Mouse (Mus musculus): ENCODE measurements around the gene Gm11084.
"Not testable (repeated sequence)": the region's sequence is repeated elsewhere in the genome, so short reads cannot be mapped to it uniquely, and the experiment has no call there.

Gene Gm11084

GRCm38 (mm10) chr2:72986616-72987015, at the start of gene Gm11084:
TSS of gene Gm11084 (minus strand) at chr2:72986716.
- DNase-seq = no peak

GRCm38 (mm10) chr2:73031061-73032055, 44.8 kb upstream of the Gm11084 start:
- DNase-seq = no peak

GRCm38 (mm10) chr2:73029846-73030245, 43.3 kb upstream of the Gm11084 start:
- no peak for DNase-seq

GRCm38 (mm10) chr2:73028019-73028418, 41.5 kb upstream of the Gm11084 start:
- no peak for DNase-seq

DNA sequence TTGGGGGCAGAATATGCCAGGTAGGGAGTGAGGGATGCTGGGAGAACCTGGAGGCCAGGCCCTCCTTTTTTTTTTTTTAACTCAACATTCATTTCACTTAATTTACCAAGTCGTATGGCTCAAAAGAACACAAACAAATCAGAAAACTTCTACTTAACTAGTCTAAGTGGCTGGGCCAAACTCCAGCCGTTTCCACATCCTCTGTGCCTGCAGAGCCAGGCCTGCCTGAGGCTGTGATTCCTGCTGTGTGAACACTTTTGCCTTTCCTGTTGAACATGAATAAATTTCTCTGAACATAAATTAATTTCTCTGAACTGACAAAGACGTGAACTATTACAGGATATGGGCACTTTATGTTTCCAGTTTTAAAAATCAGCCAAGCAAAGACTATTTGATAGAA, 40.6 kb upstream of the Gm11084 start:
- no peak for DNase-seq

DNA sequence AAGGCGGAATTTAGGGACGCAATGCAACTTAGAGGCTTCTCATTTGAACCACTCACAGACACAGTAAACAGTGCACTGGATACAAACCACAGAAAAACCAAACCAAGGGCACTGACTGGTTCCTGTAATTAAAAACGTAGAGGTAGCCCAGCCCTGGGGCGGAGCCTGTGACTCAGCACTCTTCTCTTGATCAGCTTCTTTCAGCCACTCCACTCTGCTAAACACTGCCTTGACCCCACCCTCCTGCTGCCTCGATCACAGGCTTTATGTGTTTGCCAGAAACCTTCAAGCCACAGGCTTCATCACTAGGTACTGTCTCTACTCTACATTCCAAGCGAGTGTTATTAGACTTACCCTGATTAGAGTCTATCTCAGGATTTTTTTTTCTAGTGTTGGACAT, 37.3 kb upstream of the Gm11084 start:
- no peak for DNase-seq

DNA sequence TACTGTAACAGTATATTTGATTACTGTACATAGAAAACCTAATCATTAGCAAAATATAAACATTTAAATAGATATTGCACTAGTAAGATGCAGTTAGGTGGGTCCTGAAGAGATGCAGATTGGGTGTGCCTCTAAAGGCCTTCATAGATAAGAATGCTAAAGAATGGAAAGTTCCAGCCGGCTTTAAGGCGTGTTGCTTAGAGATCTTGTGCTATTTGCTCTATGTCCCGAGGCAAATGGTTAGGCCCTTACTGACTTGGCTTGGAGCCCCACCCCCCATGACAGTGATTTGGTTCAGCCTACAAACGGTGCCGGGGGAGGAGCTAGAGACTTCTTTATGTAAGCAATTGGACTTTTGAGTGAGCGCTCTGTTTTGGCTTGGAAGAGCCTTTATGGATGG, 34.5 kb upstream of the Gm11084 start:
- DNase-seq = no peak

GRCm38 (mm10) chr2:73019371-73020146, 33.0 kb upstream of the Gm11084 start:
- peak; percentile 79 for DNase-seq

- not testable (repeated sequence) for DNase-seq
These were observed 27.5 kb upstream of the Gm11084 start for GRCm38 (mm10) chr2:73014063-73014462.

GRCm38 (mm10) chr2:73012636-73013035, 26.1 kb upstream of the Gm11084 start:
- peak; percentile 56 for DNase-seq

DNA sequence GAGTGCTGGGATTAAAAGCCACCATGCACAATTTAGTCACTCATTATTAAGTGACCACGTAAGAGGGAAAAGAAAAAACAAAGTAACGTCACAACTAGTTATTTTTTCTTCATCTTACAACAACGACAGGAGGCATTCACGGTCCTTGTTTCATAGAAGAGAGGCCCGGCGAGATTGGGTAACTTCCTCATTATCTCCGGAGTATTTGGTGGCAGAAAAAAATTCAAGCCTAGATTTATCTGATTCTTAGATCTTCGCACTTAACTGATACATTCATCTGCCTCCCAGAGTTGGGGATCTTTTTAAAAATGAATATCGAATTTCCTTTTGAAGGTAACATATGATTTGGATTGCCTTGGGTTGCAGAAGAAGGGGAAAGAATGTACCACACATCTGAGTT, 21.0 kb upstream of the Gm11084 start:
- no peak for DNase-seq

DNA sequence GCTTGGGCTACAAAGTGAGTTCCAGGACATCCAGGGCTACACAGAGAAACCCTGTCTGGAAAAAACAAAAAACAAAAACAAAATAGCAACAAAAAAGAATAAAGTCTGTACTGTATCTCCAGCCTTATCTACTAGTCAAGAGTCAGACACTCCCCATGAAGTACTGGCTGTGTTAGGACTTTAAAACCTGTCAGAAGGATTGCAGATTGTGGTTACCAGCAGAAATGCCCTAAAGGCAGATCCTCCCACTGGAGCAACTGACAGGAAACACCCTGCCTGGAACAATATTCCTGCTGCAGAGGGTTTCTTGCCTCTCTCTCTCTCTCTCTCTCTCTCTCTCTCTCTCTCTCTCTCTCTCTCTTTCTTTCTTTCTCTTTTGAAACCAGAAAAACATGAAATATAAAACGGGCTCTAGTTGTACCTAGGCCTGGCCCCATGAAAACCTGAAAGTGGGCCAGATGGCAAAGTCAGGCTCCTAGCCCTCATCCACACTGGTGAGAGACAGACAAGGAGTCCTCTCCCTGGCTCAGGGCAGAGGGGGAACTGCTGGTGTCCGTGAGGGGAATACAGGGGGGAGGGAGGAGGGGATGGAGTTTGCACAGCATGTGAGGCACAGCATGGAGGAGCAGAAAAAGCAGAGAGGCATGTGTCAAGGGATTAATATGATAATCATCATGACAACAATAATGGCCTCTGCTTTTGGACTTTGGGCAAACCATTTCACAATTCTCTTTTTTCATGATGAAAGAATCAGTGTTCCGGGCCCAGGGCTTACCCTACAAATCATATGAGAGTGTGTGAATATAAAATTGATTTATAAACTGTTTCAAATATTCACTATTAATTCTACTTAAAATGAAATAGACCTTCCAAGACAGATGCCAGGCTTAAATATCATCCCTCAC, 19.3 kb upstream of the Gm11084 start:
- DNase-seq = no peak

GRCm38 (mm10) chr2:73003751-73004717, 17.5 kb upstream of the Gm11084 start:
- DNase-seq = peak; percentile 62

DNA sequence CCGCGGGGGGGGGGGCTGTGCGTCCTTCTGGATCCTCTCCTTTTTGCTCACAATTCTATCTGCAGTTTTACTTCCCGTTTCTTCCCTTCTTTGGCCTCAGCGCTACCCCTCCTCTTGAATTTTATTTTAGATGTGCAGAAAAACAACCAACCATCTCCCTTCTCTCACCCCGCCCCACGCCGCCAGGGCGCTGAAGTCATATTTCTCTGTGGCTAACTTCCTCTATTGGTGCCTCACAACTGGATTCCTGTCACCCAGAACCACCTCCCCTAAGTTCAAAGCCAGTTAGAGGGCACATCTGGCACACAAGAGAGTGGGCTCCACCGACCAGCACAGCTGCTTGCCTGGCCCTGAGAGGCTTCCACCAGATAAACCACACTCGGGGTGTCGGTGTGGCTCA, 16.5 kb upstream of the Gm11084 start:
- DNase-seq = no peak

GRCm38 (mm10) chr2:73002451-73002850, 15.9 kb upstream of the Gm11084 start:
- DNase-seq = no peak

DNA sequence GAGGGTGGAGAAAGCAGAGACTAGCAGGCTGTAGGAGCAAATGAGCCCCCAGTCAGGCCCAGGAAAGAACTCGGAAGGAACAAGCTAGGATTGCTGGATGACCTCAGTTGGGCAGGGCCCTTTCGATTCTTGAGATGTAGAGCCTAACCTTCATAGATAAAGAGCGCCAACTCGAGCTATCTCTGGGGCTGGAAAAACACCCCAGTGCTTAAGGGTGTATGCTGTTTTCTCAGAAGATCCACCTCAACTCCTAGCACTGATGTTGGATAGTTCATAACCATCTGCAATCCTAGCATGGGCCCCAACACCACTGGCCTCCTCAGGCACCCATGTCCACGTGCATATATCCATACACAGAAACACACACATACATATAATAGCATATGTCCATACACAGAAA, 15.5 kb upstream of the Gm11084 start:
- no peak for DNase-seq

DNA sequence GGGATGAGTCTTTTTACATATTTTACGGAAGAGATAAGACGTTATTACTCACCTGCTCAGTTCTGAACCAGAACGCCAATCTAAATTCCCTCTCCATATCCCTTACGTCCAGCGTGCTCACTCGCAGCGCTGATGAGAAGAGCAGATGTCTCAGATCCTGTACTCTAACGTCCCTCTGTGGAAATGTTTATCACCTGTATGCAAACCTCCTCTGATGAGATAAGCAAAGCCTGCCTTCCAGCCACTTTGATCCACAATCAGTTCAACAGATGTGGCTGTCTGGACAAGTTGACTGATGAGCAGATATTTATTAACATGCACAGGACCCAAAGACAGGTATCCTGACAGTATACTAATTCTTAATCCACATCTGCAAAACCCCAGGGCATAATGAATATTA, 13.7 kb upstream of the Gm11084 start:
- DNase-seq = no peak

DNA sequence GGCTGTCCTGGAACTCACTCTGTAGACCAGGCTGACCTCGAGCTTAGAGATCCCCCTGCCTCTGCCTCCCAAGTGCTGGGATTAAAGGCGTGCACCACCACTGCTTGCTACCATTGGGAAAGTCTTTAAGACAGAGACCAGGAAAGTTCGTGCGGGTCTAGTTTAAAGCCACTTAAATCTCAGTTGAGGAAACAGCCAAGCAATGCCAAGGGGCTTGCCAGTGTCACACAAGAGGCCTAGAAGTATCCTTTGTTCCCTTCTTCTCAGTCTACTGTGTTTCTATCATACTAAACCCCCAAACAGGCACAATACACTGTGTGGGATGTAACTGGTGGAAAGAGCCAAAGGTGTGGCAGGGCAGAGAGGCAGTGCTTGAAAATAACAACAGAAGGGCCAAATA, 11.1 kb upstream of the Gm11084 start:
- DNase-seq = no peak

DNA sequence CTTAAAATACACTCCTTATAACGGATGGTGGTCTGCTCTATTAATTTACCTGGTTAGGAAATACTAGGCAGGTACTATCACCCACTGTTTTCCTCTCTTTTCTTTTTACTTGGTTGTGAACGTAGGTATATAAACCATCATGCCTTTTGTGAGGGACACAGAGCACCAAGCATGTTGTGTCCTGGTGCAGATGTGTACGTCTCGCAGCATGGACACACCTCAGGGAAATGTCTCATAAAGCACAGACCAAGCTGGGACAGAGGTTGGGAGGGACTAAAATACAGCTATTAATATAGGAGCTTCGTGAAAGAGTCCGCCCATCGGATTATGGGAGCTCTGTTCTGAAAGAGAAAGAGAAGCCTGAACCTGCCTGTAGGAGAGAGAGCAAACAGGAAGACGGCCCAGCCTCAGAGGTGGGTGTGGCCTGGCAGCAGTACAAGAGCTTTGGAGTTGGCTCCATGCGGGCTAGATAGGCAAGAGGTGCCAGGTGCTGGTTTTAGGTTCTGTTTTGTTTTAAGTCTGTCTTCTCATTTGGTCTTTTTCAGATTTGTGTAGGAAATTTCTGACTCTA, 10.4 kb upstream of the Gm11084 start:
- DNase-seq = no peak

GRCm38 (mm10) chr2:72995346-72996097, 9.0 kb upstream of the Gm11084 start:
- DNase-seq = peak; percentile 72
